Mouse (Mus musculus): ENCODE measurements around the gene Vmo1. TPM values are rescaled to one million over a fixed set of nuclear protein-coding genes. Genes with fewer than 3 reads are reported as not detected.

Vmo1 gene
- total and polyA plus RNA-seq, 2 experiments from 2014 or later = 0.55 TPM; not detected in 1

DNA sequence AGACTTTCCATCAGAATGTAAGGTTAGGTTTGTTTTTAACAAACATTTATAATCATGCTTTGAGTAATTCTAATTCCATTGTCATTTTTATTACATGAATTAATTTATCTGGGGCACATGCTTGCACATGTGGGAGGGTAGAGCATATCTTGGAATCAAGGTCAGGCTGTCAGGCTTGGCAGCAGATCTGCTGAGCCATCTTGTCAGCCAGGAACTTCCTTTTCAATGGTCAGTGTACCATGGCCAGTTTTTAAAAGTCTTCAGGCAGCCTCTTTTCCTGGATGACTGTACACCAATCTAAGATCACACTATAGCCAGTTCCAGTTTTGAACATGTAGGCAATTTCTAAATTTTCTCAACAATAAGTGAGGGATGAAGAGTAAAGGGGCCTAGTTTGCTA is 41.7 kb downstream of the Vmo1 start:
- Histone ChIP-seq H3K9ac (replicated peaks; ENCODE audit: low read depth, low read length) (no peak overlapping the region), H3K4me3 (ENCODE audit: low read depth, low read length) (no peak overlapping the region), H3K27me3 (ENCODE audit: control insufficient read depth, insufficient read depth, low read length) (no peaks in the 10 kb centered on the region), H3K9me3 (replicated peaks; ENCODE audit: control insufficient read depth, low read length) (no peaks in the 10 kb centered on the region), H3K27ac (ENCODE audit: low read depth) (no peak overlapping the region), H3K36me3 (replicated peaks; ENCODE audit: control insufficient read depth, insufficient read depth, low read length) (no peaks in the 10 kb centered on the region), H3K4me1 (ENCODE audit: control insufficient read depth, insufficient read depth) (no peaks in the 10 kb centered on the region; the same call in 1 of the 2 replicates), H3K4me2 (ENCODE audit: low read depth, low read length) (no peak overlapping the region)
- TF ChIP-seq EP300 (IDR thresholded peaks at IDR 0.05; ENCODE audit: low read depth) (no peak), CTCF (IDR thresholded peaks at IDR 0.05; ENCODE audit: low read depth) (no peak)
- DNase-seq (ENCODE audit: low spot score) (no peak), ATAC-seq (ENCODE audit: insufficient read depth, low read depth) (no peak)

DNA sequence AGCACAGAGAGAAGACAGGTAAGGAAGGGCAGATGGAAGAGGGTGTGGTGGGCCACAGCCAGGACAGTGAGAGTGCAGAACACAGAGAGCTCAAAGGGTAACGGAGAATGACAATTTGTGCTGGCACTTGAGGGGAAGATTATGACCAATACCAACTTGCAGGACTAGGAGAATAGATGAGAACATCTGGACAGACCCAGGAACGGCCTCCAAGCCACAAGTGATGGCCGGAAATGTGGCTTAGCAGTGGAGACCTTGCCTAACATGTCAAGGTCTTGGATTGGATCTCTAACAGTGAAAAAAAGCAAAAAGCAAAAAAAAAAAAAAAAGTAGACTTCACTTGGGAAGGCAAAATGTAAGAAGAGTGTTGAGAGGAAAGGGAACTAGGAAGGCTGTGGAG is 44.7 kb downstream of the Vmo1 start:
- TF ChIP-seq EP300 (IDR thresholded peaks at IDR 0.05; ENCODE audit: low read depth) (no peak), CTCF (IDR thresholded peaks at IDR 0.05; ENCODE audit: low read depth) (no peak)
- DNase-seq (ENCODE audit: low spot score) = no peak
- Histone ChIP-seq H3K4me2 (ENCODE audit: low read depth, low read length) (no peak overlapping the region), H3K9me3 (replicated peaks; ENCODE audit: control insufficient read depth, low read length) (no peaks in the 10 kb centered on the region), H3K9ac (replicated peaks; ENCODE audit: low read depth, low read length) (no peak overlapping the region), H3K4me3 (ENCODE audit: low read depth, low read length) (no peak overlapping the region), H3K4me1 (ENCODE audit: control insufficient read depth, insufficient read depth) (no peaks in the 10 kb centered on the region; the same call in 1 of the 2 replicates), H3K36me3 (replicated peaks; ENCODE audit: control insufficient read depth, insufficient read depth, low read length) (no peaks in the 10 kb centered on the region), H3K27me3 (ENCODE audit: control insufficient read depth, insufficient read depth, low read length) (peaks cover 7% of the 10 kb centered on the region), H3K27ac (ENCODE audit: low read depth) (no peak overlapping the region)
- WGBS = 77% methylated on average over 3 of the region's 3 CpGs
- ATAC-seq (ENCODE audit: insufficient read depth, low read depth) = no peak

DNA sequence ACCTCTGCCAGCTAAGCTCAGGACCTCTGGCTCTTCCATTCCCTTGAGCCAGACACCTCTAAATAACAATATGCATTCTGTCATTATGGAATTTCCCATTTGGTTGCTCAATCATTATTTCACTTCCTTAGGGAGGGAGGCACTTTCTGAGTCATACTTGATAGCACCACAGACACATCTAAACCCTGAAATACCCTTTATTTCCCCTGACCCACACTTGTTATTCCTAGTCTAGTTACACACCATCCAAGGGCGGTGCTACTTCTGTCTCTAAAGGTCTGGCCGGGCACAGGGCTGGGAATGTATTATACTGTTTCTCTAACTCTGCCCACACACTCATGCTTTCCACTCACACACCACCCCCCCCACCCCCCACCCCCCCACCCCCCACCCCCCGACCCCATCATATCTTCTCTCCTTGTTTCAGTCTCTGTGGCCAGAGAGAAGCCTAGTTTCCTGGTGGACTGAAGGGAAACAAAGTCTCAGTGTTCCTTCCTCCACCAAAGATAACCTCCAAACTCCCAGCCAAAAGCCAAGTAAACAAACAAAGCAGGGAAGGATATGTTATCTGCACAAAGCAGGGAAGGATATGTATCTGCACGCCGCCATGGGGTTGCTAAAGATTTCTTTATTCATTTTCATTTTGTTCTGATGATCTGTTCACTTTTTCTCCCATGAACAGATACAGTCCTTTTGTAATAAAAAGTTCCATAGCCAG is 46.4 kb downstream of the Vmo1 start:
- Histone ChIP-seq H3K27me3 (ENCODE audit: control insufficient read depth, insufficient read depth, low read length) (peaks cover 17% of the 10 kb centered on the region), H3K9ac (replicated peaks; ENCODE audit: low read depth, low read length) (no peak overlapping the region), H3K36me3 (replicated peaks; ENCODE audit: control insufficient read depth, insufficient read depth, low read length) (no peaks in the 10 kb centered on the region), H3K4me3 (ENCODE audit: low read depth, low read length) (no peak overlapping the region), H3K27ac (ENCODE audit: low read depth) (peak overlapping the region; percentile 65), H3K4me2 (ENCODE audit: low read depth, low read length) (no peak overlapping the region), H3K4me1 (ENCODE audit: control insufficient read depth, insufficient read depth) (no peaks in the 10 kb centered on the region; the same call in 1 of the 2 replicates), H3K9me3 (replicated peaks; ENCODE audit: control insufficient read depth, low read length) (no peaks in the 10 kb centered on the region)
- DNase-seq (ENCODE audit: low spot score) (peak; percentile 61), ATAC-seq (ENCODE audit: insufficient read depth, low read depth) (peak; percentile 64)
- WGBS = 48% methylated on average over 5 of the region's 5 CpGs
- TF ChIP-seq EP300 (IDR thresholded peaks at IDR 0.05; ENCODE audit: low read depth) = no peak
- no peak for TF ChIP-seq CTCF (IDR thresholded peaks at IDR 0.05; ENCODE audit: low read depth)

DNA sequence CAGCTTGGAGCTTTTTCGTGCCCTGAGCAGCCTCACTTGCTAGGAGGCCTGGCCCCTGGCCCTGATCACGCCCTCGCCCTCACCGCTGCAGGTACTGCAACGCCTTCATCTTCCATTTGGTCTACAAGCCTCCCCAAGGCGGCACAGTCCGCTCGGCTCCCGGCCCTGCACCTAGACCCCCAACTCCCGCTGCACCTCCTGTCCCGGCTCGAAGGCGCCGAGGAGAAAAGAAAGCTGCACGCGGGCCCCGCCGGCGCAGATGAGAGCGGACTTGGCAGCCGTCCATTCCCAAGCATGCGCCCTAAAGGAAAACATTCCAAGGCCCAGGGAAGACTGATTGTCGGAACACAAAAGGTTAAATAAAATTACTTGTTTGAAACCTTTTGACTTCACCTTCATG is 48.6 kb downstream of the Vmo1 start:
- Histone ChIP-seq H3K27ac (ENCODE audit: low read depth) (no peak overlapping the region), H3K9me3 (replicated peaks; ENCODE audit: control insufficient read depth, low read length) (no peaks in the 10 kb centered on the region), H3K36me3 (replicated peaks; ENCODE audit: control insufficient read depth, insufficient read depth, low read length) (no peaks in the 10 kb centered on the region), H3K4me1 (ENCODE audit: control insufficient read depth, insufficient read depth) (no peaks in the 10 kb centered on the region; the same call in 1 of the 2 replicates), H3K9ac (replicated peaks; ENCODE audit: low read depth, low read length) (no peak overlapping the region), H3K27me3 (ENCODE audit: control insufficient read depth, insufficient read depth, low read length) (peaks cover 17% of the 10 kb centered on the region), H3K4me2 (ENCODE audit: low read depth, low read length) (peak overlapping the region; percentile 59), H3K4me3 (ENCODE audit: low read depth, low read length) (peak overlapping the region; percentile 31)
- no peak for ATAC-seq (ENCODE audit: insufficient read depth, low read depth)
- peak; percentile 30 for DNase-seq (ENCODE audit: low spot score)
- WGBS = 4% methylated on average over 23 of the region's 23 CpGs
- no peak for TF ChIP-seq EP300 (IDR thresholded peaks at IDR 0.05; ENCODE audit: low read depth)
- no peak for TF ChIP-seq CTCF (IDR thresholded peaks at IDR 0.05; ENCODE audit: low read depth)

DNA sequence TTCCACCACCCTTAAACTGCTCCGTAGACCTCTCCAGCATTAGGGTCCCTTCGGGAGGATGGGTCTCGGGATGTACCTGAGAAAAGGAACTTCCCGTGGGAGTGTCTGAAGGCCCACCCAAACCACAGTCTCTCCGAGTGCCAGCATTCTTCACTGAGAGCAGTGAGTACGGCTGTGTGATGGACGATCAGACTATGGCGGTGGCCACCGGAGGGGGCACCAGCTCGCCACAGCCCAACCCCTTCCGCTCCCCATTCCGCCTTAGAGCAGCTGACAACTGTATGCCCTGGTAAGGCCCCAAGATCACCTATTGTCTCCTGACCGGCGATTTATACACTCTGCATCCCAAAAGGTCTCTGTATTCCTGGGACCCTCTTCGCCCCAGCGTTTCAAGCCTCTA is 49.2 kb downstream of the Vmo1 start:
- no peak overlapping the region for H3K4me3 ChIP-seq (ENCODE audit: low read depth, low read length)
- peak overlapping the region; percentile 59; the same call in 1 of the 2 replicates for H3K4me2 ChIP-seq (ENCODE audit: low read depth, low read length)
- peaks cover 20% of the 10 kb centered on the region for H3K27me3 ChIP-seq (ENCODE audit: control insufficient read depth, insufficient read depth, low read length)
- no peak overlapping the region for H3K27ac ChIP-seq (ENCODE audit: low read depth)
- no peak overlapping the region for H3K9ac ChIP-seq (replicated peaks; ENCODE audit: low read depth, low read length)
- no peaks in the 10 kb centered on the region for H3K36me3 ChIP-seq (replicated peaks; ENCODE audit: control insufficient read depth, insufficient read depth, low read length)
- DNase-seq (ENCODE audit: low spot score) (no peak), ATAC-seq (ENCODE audit: insufficient read depth, low read depth) (no peak)
- TF ChIP-seq EP300 (IDR thresholded peaks at IDR 0.05; ENCODE audit: low read depth) (no peak), CTCF (IDR thresholded peaks at IDR 0.05; ENCODE audit: low read depth) (no peak)
- no peaks in the 10 kb centered on the region for H3K9me3 ChIP-seq (replicated peaks; ENCODE audit: control insufficient read depth, low read length)
- H3K4me1 ChIP-seq (ENCODE audit: control insufficient read depth, insufficient read depth) = no peaks in the 10 kb centered on the region; the same call in 1 of the 2 replicates
- 25% methylated on average over 16 of the region's 16 CpGs for WGBS

DNA sequence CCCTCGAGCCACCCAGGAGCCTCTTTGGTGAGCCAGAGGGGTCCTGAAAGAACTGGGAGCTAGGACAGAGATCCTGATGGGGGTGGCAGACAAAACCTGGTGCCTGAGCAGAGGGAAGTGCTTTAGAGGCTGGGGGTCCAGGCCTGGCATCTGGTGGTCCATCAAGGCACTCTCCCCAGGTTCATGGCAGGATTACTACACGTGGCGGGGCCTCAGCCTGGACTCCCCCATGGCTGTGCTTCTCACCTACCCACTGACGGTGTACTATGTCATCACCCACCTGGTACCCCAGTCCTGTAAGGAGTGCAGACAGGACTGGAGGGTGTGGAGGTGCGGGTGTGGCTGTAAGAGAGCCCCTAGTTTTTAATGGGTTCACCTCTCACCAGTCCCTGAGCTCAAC is 50.4 kb downstream of the Vmo1 start:
- H3K4me1 ChIP-seq (ENCODE audit: control insufficient read depth, insufficient read depth) = peaks cover 2% of the 10 kb centered on the region
- no peak overlapping the region for H3K4me2 ChIP-seq (ENCODE audit: low read depth, low read length)
- H3K36me3 ChIP-seq (replicated peaks; ENCODE audit: control insufficient read depth, insufficient read depth, low read length) = no peaks in the 10 kb centered on the region
- no peak for TF ChIP-seq CTCF (IDR thresholded peaks at IDR 0.05; ENCODE audit: low read depth)
- TF ChIP-seq EP300 (IDR thresholded peaks at IDR 0.05; ENCODE audit: low read depth) = no peak
- WGBS = 81% methylated on average over 5 of the region's 5 CpGs
- ATAC-seq (ENCODE audit: insufficient read depth, low read depth) (no peak), DNase-seq (ENCODE audit: low spot score) (no peak)
- no peak overlapping the region for H3K27ac ChIP-seq (ENCODE audit: low read depth)
- H3K4me3 ChIP-seq (ENCODE audit: low read depth, low read length) = no peak overlapping the region
- H3K27me3 ChIP-seq (ENCODE audit: control insufficient read depth, insufficient read depth, low read length) = peaks cover 21% of the 10 kb centered on the region
- no peak overlapping the region for H3K9ac ChIP-seq (replicated peaks; ENCODE audit: low read depth, low read length)
- H3K9me3 ChIP-seq (replicated peaks; ENCODE audit: control insufficient read depth, low read length) = no peaks in the 10 kb centered on the region

Other genes starting within 250 kb of the Vmo1 start
- gene Alox12e, start 192.0 kb downstream of the Vmo1 start, total RNA-seq (2014; rRNA removed; ENCODE audit: low replicate concordance) = not detected in 2 replicates
- 0.05 TPM in 1 of 2 replicates, not detected in the other for gene Alox12e, start 192.0 kb downstream of the Vmo1 start, polyA plus RNA-seq (2015; fragmentation: Nextera tagmentation; extraction: Ambion mirVana)
- 0.23 TPM in 1 of 2 replicates, not detected in the other for gene Alox15, start 162.6 kb downstream of the Vmo1 start, total RNA-seq (2014; rRNA removed; ENCODE audit: low replicate concordance)
- 0.11 and 0.22 TPM in 2 replicates for gene Alox15, start 162.6 kb downstream of the Vmo1 start, polyA plus RNA-seq (2015; fragmentation: Nextera tagmentation; extraction: Ambion mirVana)
- 15.1 and 15.9 TPM in 2 replicates for gene Pelp1, start 104.6 kb downstream of the Vmo1 start, total RNA-seq (2014; rRNA removed; ENCODE audit: low replicate concordance)
- gene Pelp1, start 104.6 kb downstream of the Vmo1 start, polyA plus RNA-seq (2015; fragmentation: Nextera tagmentation; extraction: Ambion mirVana) = 10.9 and 11.0 TPM in 2 replicates
- 9.5 and 27.5 TPM in 2 replicates for gene Arrb2, start 82.0 kb downstream of the Vmo1 start, total RNA-seq (2014; rRNA removed; ENCODE audit: low replicate concordance)
- 4.8 and 6.0 TPM in 2 replicates for gene Arrb2, start 82.0 kb downstream of the Vmo1 start, polyA plus RNA-seq (2015; fragmentation: Nextera tagmentation; extraction: Ambion mirVana)
- gene Med11, start 62.7 kb downstream of the Vmo1 start, total RNA-seq (2014; rRNA removed; ENCODE audit: low replicate concordance) = 9.0 and 28.3 TPM in 2 replicates
- 13.7 and 15.9 TPM in 2 replicates for gene Med11, start 62.7 kb downstream of the Vmo1 start, polyA plus RNA-seq (2015; fragmentation: Nextera tagmentation; extraction: Ambion mirVana)
- gene Zmynd15, start 55.2 kb downstream of the Vmo1 start, total RNA-seq (2014; rRNA removed; ENCODE audit: low replicate concordance) = 0.04 and 5.0 TPM in 2 replicates
- gene Zmynd15, start 55.2 kb downstream of the Vmo1 start, polyA plus RNA-seq (2015; fragmentation: Nextera tagmentation; extraction: Ambion mirVana) = 1.3 TPM in 2 replicates
- gene Cxcl16, start 54.6 kb downstream of the Vmo1 start, total RNA-seq (2014; rRNA removed; ENCODE audit: low replicate concordance) = 5.9 and 12.8 TPM in 2 replicates
- gene Cxcl16, start 54.6 kb downstream of the Vmo1 start, polyA plus RNA-seq (2015; fragmentation: Nextera tagmentation; extraction: Ambion mirVana) = 9.8 and 11.3 TPM in 2 replicates
- gene Tm4sf5, start 9.4 kb downstream of the Vmo1 start, total RNA-seq (2014; rRNA removed; ENCODE audit: low replicate concordance) = 0.34 and 8.6 TPM in 2 replicates
- gene Tm4sf5, start 9.4 kb downstream of the Vmo1 start, polyA plus RNA-seq (2015; fragmentation: Nextera tagmentation; extraction: Ambion mirVana) = 7.6 and 7.8 TPM in 2 replicates
- gene Gltpd2, start 4.6 kb upstream of the Vmo1 start, total RNA-seq (2014; rRNA removed; ENCODE audit: low replicate concordance) = not detected in 2 replicates
- 0.34 TPM in 1 of 2 replicates, not detected in the other for gene Gltpd2, start 4.6 kb upstream of the Vmo1 start, polyA plus RNA-seq (2015; fragmentation: Nextera tagmentation; extraction: Ambion mirVana)
- gene Psmb6, start 10.8 kb upstream of the Vmo1 start, total RNA-seq (2014; rRNA removed; ENCODE audit: low replicate concordance) = 474 and 521 TPM in 2 replicates
- 640 and 644 TPM in 2 replicates for gene Psmb6, start 10.8 kb upstream of the Vmo1 start, polyA plus RNA-seq (2015; fragmentation: Nextera tagmentation; extraction: Ambion mirVana)
- not detected in 2 replicates for gene Gm40193, start 18.3 kb upstream of the Vmo1 start, total RNA-seq (2014; rRNA removed; ENCODE audit: low replicate concordance)
- gene Gm40193, start 18.3 kb upstream of the Vmo1 start, polyA plus RNA-seq (2015; fragmentation: Nextera tagmentation; extraction: Ambion mirVana) = not detected in 2 replicates
- 14.5 and 18.5 TPM in 2 replicates for gene Pld2, start 25.4 kb upstream of the Vmo1 start, total RNA-seq (2014; rRNA removed; ENCODE audit: low replicate concordance)
- 5.4 and 6.8 TPM in 2 replicates for gene Pld2, start 25.4 kb upstream of the Vmo1 start, polyA plus RNA-seq (2015; fragmentation: Nextera tagmentation; extraction: Ambion mirVana)
- 20.4 and 38.0 TPM in 2 replicates for gene Mink1, start 48.3 kb upstream of the Vmo1 start, total RNA-seq (2014; rRNA removed; ENCODE audit: low replicate concordance)
- gene Mink1, start 48.3 kb upstream of the Vmo1 start, polyA plus RNA-seq (2015; fragmentation: Nextera tagmentation; extraction: Ambion mirVana) = 5.0 and 5.2 TPM in 2 replicates
- gene 4930544D05Rik, start 101.2 kb upstream of the Vmo1 start, total RNA-seq (2014; rRNA removed; ENCODE audit: low replicate concordance) = not detected in 2 replicates
- gene 4930544D05Rik, start 101.2 kb upstream of the Vmo1 start, polyA plus RNA-seq (2015; fragmentation: Nextera tagmentation; extraction: Ambion mirVana) = not detected in 2 replicates
- not detected in 2 replicates for gene Chrne, start 104.6 kb upstream of the Vmo1 start, total RNA-seq (2014; rRNA removed; ENCODE audit: low replicate concordance)
- not detected in 2 replicates for gene Chrne, start 104.6 kb upstream of the Vmo1 start, polyA plus RNA-seq (2015; fragmentation: Nextera tagmentation; extraction: Ambion mirVana)
- gene Gp1ba, start 124.5 kb upstream of the Vmo1 start, total RNA-seq (2014; rRNA removed; ENCODE audit: low replicate concordance) = 0.08 TPM in 1 of 2 replicates, not detected in the other
- gene Gp1ba, start 124.5 kb upstream of the Vmo1 start, polyA plus RNA-seq (2015; fragmentation: Nextera tagmentation; extraction: Ambion mirVana) = 0.26 and 0.27 TPM in 2 replicates
- gene Rnf167, start 132.6 kb upstream of the Vmo1 start, total RNA-seq (2014; rRNA removed; ENCODE audit: low replicate concordance) = 48.3 and 66.3 TPM in 2 replicates
- gene Rnf167, start 132.6 kb upstream of the Vmo1 start, polyA plus RNA-seq (2015; fragmentation: Nextera tagmentation; extraction: Ambion mirVana) = 61.8 and 62.5 TPM in 2 replicates
- gene Slc25a11, start 132.9 kb upstream of the Vmo1 start, total RNA-seq (2014; rRNA removed; ENCODE audit: low replicate concordance) = 530 and 532 TPM in 2 replicates
- gene Slc25a11, start 132.9 kb upstream of the Vmo1 start, polyA plus RNA-seq (2015; fragmentation: Nextera tagmentation; extraction: Ambion mirVana) = 446 and 451 TPM in 2 replicates
- 924 and 959 TPM in 2 replicates for gene Pfn1, start 140.0 kb upstream of the Vmo1 start, total RNA-seq (2014; rRNA removed; ENCODE audit: low replicate concordance)
- 903 and 932 TPM in 2 replicates for gene Pfn1, start 140.0 kb upstream of the Vmo1 start, polyA plus RNA-seq (2015; fragmentation: Nextera tagmentation; extraction: Ambion mirVana)
- gene Eno3, start 142.6 kb upstream of the Vmo1 start, total RNA-seq (2014; rRNA removed; ENCODE audit: low replicate concordance) = 1,315 and 1,376 TPM in 2 replicates
- gene Eno3, start 142.6 kb upstream of the Vmo1 start, polyA plus RNA-seq (2015; fragmentation: Nextera tagmentation; extraction: Ambion mirVana) = 1,204 and 1,224 TPM in 2 replicates
- 42.0 and 53.9 TPM in 2 replicates for gene Spag7, start 154.8 kb upstream of the Vmo1 start, total RNA-seq (2014; rRNA removed; ENCODE audit: low replicate concordance)
- gene Spag7, start 154.8 kb upstream of the Vmo1 start, polyA plus RNA-seq (2015; fragmentation: Nextera tagmentation; extraction: Ambion mirVana) = 154 and 175 TPM in 2 replicates
- gene Camta2, start 173.5 kb upstream of the Vmo1 start, total RNA-seq (2014; rRNA removed; ENCODE audit: low replicate concordance) = 8.7 and 9.5 TPM in 2 replicates
- gene Camta2, start 173.5 kb upstream of the Vmo1 start, polyA plus RNA-seq (2015; fragmentation: Nextera tagmentation; extraction: Ambion mirVana) = 10.5 and 10.7 TPM in 2 replicates
- gene Inca1, start 185.5 kb upstream of the Vmo1 start, total RNA-seq (2014; rRNA removed; ENCODE audit: low replicate concordance) = 0.23 and 1.9 TPM in 2 replicates
- gene Inca1, start 185.5 kb upstream of the Vmo1 start, polyA plus RNA-seq (2015; fragmentation: Nextera tagmentation; extraction: Ambion mirVana) = 3.9 and 4.0 TPM in 2 replicates
- gene Kif1c, start 185.9 kb upstream of the Vmo1 start, total RNA-seq (2014; rRNA removed; ENCODE audit: low replicate concordance) = 92.9 and 110 TPM in 2 replicates
- 6.3 and 6.4 TPM in 2 replicates for gene Kif1c, start 185.9 kb upstream of the Vmo1 start, polyA plus RNA-seq (2015; fragmentation: Nextera tagmentation; extraction: Ambion mirVana)
- 4.2 and 4.9 TPM in 2 replicates for gene Zfp3, start 249.6 kb upstream of the Vmo1 start, total RNA-seq (2014; rRNA removed; ENCODE audit: low replicate concordance)
- gene Zfp3, start 249.6 kb upstream of the Vmo1 start, polyA plus RNA-seq (2015; fragmentation: Nextera tagmentation; extraction: Ambion mirVana) = 9.6 and 10.8 TPM in 2 replicates